Mouse (Mus musculus): ENCODE results near the gene Cic.
"Not testable (repeated sequence)": the region's sequence is repeated elsewhere in the genome, so short reads cannot be mapped to it uniquely, and the experiment has no call there.

Gene Cic

GRCm38 (mm10) chr7:25303003-25303684, 35.6 kb downstream of the Cic start:
- peak in 1 of 2 experiments; percentile 56 for DNase-seq (ENCODE audit: low spot score in 2 of 2)

GRCm38 (mm10) chr7:25303685-25304006, 36.1 kb downstream of the Cic start:
- no peak for DNase-seq (ENCODE audit: low spot score in 2 of 2)

GRCm38 (mm10) chr7:25305481-25305880, 38.0 kb downstream of the Cic start:
- no peak for DNase-seq (ENCODE audit: low spot score in 2 of 2)

- peak in 1 of 2 experiments; percentile 72 for DNase-seq (ENCODE audit: low spot score in 2 of 2)
These were observed 38.6 kb downstream of the Cic start, which contains the start of gene Tmem145 for GRCm38 (mm10) chr7:25305956-25306613. Tmem145 (plus strand) TSS chr7:25306106.

- no peak for DNase-seq (ENCODE audit: low spot score in 2 of 2)
These were observed 39.1 kb downstream of the Cic start for GRCm38 (mm10) chr7:25306614-25306996.

GRCm38 (mm10) chr7:25308702-25309318, 41.3 kb downstream of the Cic start:
- DNase-seq (ENCODE audit: low spot score in 2 of 2), result peak in 1 of 2 experiments; percentile 58

GRCm38 (mm10) chr7:25309425-25309824, 41.9 kb downstream of the Cic start:
- DNase-seq (ENCODE audit: low spot score in 2 of 2), result no peak

- peak in 1 of 2 experiments; percentile 52 for DNase-seq (ENCODE audit: low spot score in 2 of 2)
These were observed 43.7 kb downstream of the Cic start for GRCm38 (mm10) chr7:25311193-25311592.

- DNase-seq (ENCODE audit: low spot score in 2 of 2), result no peak
These were observed 45.8 kb downstream of the Cic start for GRCm38 (mm10) chr7:25313325-25313724.

GRCm38 (mm10) chr7:25314606-25315305, 47.3 kb downstream of the Cic start:
- no peak for DNase-seq (ENCODE audit: low spot score in 2 of 2)

GRCm38 (mm10) chr7:25315306-25316041, 48.0 kb downstream of the Cic start:
- DNase-seq (ENCODE audit: low spot score in 2 of 2), result peak; percentile 14 to 68

GRCm38 (mm10) chr7:25316532-25317445, 49.3 kb downstream of the Cic start, which contains the start of gene Megf8:
Megf8 (plus strand) TSS chr7:25317164.
- DNase-seq (ENCODE audit: low spot score in 2 of 2), result peak; percentile 86 to 92

- DNase-seq (ENCODE audit: low spot score in 2 of 2), result no peak
These were observed 50.0 kb downstream of the Cic start for GRCm38 (mm10) chr7:25317446-25317999.

- DNase-seq (ENCODE audit: low spot score in 2 of 2), result no peak
These were observed 54.6 kb downstream of the Cic start for GRCm38 (mm10) chr7:25322058-25322484.

GRCm38 (mm10) chr7:25323219-25323618, 55.7 kb downstream of the Cic start:
- DNase-seq (ENCODE audit: low spot score in 2 of 2), result no peak

- DNase-seq (ENCODE audit: low spot score in 2 of 2), result not testable (repeated sequence)
These were observed 57.9 kb downstream of the Cic start for GRCm38 (mm10) chr7:25325431-25325830.

- DNase-seq (ENCODE audit: low spot score in 2 of 2), result no peak
These were observed 58.7 kb downstream of the Cic start for GRCm38 (mm10) chr7:25326233-25326632.

- DNase-seq (ENCODE audit: low spot score in 2 of 2), result peak; percentile 72 to 89
These were observed 66.2 kb downstream of the Cic start for GRCm38 (mm10) chr7:25333596-25334307.

- peak in 1 of 2 experiments; percentile 60 for DNase-seq (ENCODE audit: low spot score in 2 of 2)
These were observed 67.0 kb downstream of the Cic start for GRCm38 (mm10) chr7:25334472-25334871.
